Mouse (Mus musculus) ovary, adult 18-20 months (tissue): ENCODE measurements at regions not wholly inside any gene's neighbourhood (a gene's known extent, or its start where the extent isn't known, plus 50 kb on each side); places are given as distances from the start of the nearest gene placed in this dataset.

ENCODE experiments used
- DNase-seq: peaks from one replicate; pipeline ENCODE4 v3.0.0; 2022; ENCODE audit warnings: low spot score, mixed read lengths

DNA sequence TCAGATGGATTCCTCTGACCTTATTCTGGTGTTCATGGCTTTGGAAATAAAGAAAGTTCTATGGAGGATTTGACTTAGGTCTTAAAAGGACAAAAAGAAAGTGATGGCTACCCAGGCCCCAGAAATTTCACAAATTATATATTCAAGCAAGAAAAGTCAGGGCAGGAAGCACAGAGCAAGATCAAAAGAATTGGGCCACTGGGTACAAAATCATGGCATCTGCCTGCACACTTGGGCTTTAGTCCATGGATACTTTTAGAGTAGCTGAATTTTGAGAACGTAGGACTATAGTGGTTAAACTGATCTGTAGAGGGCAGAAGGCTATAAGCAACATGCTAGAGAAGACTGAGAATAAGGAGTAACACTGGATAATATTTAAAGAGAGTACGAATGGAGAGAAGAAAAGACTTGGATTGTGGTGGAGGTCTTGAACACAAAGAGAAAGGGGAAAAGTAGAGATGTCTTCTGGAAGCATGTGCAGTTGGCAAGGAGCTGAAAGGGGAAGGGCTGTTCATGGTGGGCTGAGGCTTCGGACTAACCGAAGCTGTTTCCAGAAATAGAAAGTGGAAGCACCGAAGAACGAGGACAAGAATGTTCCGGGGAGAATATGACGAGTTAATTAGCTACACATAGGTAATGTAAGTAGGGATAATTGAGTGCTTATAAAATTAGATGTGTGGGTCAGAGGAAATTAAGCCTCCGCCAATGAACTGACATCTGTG lies 168.2 kb upstream of the Itga4 start:
- no peak for DNase-seq

- DNase-seq: no peak
Observed at GRCm38 (mm10) chr2:79087600-79088205, 167.5 kb upstream of the Itga4 start.

GRCm38 (mm10) chr2:79090273-79090672 lies 165.0 kb upstream of the Itga4 start:
- DNase-seq: no peak

DNA sequence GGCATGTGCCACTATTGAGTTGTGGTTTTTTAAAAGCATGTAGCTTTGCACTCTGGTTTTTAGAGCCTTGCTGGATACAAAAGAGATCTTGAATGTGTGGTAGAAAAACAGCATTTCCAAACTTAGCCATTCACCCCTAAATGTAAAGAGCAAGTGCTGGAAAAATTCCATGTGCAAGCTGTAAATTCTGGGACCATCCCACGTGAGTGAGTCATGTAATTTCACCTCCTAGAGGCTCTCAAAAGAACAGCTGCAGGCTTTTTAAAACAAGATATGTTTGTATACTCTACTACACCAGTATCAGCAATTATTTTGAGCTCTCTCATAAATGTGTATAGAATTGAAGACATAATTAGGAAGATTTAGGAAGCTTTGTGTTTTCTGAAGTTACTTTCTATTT lies 160.9 kb upstream of the Itga4 start:
- no peak for DNase-seq

DNA sequence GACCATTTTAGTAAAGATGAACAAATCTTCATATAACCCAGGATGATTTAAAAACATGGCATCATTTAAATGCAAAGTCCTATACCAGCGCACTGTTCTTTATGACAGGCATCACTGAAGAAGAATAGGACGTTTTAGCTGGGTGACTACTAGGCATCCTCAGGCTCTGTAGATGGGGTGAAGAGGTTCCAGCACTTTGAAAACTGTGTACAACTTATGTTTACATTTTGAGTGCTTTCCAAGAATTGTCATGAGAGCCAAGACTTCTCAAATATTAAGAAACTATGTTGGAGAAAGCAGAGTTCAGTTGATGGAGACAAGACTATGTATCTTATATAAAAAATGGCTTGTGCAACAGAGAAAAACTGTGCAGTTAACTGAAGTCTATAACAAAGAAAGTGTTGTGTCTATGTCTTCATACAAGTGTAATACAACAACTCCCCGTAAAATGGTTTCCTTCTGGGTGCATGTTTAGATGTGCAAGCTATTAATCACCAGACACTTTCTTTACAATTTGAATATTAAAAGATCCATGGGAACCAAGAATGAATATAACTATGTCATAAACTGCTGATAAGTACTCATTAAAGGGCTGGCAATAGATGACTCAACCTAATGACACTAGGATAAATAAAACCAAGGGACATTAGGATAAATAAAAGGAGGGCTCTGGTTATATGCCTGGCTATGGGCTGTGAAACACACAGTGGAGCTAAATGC lies 158.5 kb upstream of the Itga4 start:
- DNase-seq: no peak

DNA sequence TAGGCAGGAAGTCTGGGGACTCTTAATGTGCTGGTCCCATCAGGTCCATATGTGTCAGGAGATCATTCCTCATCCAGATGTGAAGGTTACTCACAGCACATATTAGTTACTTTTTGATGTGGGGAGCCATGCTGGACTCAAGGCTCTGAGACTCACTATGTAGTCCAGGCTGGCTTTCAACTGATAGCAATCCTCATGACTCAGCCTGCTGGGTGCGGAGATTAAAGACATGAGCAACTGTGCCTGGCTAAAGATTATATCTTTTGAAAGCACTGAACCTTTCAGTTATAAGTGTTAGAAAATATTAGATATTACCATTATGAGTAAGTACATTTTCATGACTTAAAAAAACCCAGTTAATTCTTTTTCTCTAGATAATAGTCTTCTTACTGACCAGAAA lies 155.6 kb upstream of the Itga4 start:
- DNase-seq: no peak

DNA sequence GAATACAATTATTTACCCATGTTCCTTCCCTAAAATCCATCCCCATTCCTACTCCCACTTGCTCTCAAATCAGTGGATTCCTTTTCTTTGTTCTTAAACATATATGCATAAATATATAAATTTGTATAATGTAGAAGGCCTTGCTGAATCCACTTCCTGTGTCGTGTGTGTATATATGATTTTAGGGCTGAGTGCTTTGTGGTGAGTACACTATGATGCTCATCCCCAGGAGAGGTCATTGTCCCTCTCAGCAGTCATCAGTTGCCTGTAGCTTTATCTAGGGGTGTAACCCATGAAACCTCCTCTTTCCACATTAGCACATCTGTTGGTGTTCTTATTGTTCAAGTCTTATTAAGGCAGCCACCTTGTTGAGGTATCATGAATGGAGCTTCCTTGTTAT lies 143.6 kb upstream of the Itga4 start:
- DNase-seq: no peak

DNA sequence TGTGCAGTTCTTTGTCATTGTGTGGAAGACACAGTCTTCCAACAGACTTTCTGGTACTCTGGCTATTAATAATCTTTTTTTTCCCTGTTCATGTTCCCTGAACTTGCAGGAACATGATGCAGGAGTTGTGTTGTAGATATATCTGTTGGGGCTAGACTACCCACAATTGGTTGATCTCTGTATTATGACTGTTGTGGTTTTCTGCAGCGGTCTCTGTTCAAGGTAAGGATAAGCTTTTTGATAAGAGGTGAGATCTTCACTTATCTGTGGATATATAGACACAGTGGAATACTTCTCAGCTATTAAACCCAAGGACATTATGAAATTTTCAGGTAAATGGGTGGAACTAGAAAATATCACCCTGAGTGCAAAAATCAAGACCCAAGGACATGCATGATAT lies 143.2 kb upstream of the Itga4 start:
- DNase-seq: no peak

GRCm38 (mm10) chr2:79120610-79121345 lies 134.4 kb upstream of the Itga4 start:
- DNase-seq: no peak

- DNase-seq: no peak
Observed at GRCm38 (mm10) chr2:79122530-79122929, 132.7 kb upstream of the Itga4 start.

DNA sequence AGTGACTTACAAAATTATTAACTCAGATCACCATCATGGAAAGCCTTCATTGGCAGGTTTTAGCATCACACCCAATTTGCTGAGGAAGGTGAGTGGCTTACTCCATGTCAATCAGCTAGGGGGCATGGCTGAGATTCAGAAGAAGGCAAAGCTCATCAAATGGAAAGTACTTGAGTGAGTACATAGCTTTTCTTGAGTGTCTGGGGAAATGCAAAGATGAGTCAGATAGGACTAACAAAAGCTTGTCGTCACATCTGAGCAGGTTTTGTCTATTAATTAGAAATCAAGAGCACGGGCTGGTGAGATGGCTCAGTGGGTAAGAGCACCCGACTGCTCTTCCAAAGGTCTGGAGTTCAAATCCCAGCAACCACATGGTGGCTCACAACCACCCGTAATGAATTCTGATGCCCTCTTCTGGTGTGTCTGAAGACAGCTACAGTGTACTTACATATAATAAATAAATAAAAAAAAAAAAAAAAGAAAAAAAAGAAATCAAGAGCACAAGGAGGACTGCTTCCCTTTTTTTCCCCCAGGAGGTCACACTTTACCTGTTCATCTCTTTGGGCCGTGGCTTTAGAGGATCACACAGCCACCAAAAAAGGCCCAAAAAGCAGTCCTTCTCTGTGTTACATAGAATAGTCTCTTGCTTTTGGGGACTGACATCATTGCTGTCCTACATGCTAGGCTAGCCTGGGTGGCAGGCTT lies 130.8 kb upstream of the Itga4 start:
- DNase-seq: no peak

- DNase-seq: no peak
Observed at GRCm38 (mm10) chr2:79126170-79126879, 128.9 kb upstream of the Itga4 start.

- DNase-seq: no peak
Observed at GRCm38 (mm10) chr2:79126996-79127741, 128.1 kb upstream of the Itga4 start.

DNA sequence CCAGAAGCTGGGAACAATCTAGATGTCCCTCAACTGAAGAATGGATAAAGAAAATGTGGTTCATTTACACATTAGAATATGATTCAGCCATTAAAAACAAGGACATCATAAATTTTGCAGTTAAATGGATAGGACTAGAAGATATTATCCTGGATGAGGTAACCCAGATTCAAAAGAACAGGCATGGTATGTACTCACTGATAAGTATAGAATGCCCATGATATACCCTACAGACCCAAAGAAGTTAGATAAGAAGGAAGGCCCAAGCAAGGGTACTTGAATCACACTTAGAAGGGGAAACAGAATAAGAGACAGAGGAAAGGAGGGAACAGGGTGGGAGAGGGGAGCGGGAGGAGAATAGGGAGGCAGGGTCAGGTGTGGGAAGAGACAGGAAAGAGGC lies 127.4 kb upstream of the Itga4 start:
- no peak for DNase-seq

DNA sequence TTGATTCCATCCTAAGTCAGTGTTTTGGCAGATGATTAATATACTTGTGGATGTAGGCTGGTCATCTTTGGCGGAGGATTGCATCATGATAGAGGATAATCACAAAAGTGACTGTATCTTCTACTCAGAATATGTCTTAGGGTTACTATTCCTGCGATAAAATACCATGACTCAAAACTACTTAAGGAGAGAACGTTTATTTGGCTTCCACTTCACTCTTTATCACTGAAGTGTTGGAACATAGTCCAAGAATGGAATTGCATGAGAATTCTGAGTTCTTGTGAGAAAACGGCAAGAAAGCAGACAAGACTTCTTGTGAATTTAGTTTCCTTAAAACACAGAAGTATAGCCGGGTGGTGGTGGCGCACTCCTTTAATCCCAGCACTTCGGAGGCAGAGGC lies 124.6 kb upstream of the Itga4 start:
- DNase-seq: no peak

- no peak for DNase-seq
Observed at GRCm38 (mm10) chr2:79131235-79131634, 124.0 kb upstream of the Itga4 start.

GRCm38 (mm10) chr2:79131743-79132517 lies 123.3 kb upstream of the Itga4 start:
- no peak for DNase-seq

- DNase-seq: no peak
Observed at GRCm38 (mm10) chr2:79132518-79132845, 122.7 kb upstream of the Itga4 start.

DNA sequence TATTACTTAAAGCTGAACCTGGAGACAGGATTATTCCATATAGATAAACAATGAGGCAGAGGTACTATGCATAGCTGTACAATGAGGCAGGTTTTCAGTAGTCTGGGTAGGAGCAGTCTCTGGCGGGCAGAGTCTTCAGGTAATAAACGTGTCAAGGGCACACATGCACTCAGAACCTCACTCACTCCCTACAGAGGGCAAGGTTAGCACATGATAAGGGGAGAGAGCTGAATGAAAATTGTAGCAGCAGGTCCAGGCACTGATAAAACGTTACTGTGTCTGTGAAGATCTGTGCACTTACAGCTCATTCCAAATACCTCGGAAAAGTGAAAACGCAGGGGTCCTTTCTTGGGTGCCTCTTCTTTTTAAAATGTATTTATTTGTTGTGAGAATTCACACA lies 120.9 kb upstream of the Itga4 start:
- DNase-seq: no peak

DNA sequence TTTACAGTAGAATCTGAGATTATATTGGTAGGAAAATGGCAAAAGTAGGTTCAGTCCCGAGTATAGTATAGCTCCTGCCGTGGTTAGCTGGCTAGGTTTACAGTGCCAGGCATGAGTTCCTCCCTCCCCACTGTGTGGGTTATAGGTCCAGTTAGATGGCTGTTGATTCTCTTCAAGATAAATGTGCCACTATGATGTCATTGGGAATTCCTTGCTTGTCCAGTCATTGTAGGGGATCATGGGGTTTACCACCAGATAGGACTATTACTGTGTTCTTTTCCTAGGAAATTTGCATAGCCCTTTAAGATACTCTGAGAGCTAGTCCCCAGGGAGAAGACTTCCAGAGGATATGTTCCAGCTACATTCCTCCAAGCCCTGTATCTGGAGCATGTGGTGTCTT lies 119.2 kb upstream of the Itga4 start:
- no peak for DNase-seq
